Mouse (Mus musculus): Measurements from ENCODE around the gene Nhsl2. TPM values are rescaled to one million over a fixed set of nuclear protein-coding genes. Genes with fewer than 3 reads are reported as not detected.

The Nhsl2 gene
- total RNA-seq, 1 experiment: 1.1 TPM

- H3K36me3 ChIP-seq (ENCODE audit: control insufficient read depth, insufficient read depth, low read length, poor library complexity, severe bottlenecking): no peaks in the 10 kb centered on the region
- no peak for DNase-seq (ENCODE audit: low read depth, low spot score)
- in situ Hi-C loops (cut with MboI; ENCODE audit: low sequenced_read_pairs in 2 of 2, unreplicated experiment in 2 of 2): no loop called here
- no peaks in the 10 kb centered on the region for H3K4me1 ChIP-seq (ENCODE audit: control insufficient read depth in 2 of 2, insufficient read depth in 2 of 2, low read length in 2 of 2, poor library complexity in 1 of 2)
- H3K27ac ChIP-seq (ENCODE audit: insufficient read depth, low read depth, low read length, poor library complexity, severe bottlenecking): no peak overlapping the region
- TF ChIP-seq CHD2 (IDR thresholded peaks at IDR 0.05; ENCODE audit: low read depth, low read length) (no peak), ZNF384 (IDR thresholded peaks at IDR 0.05; ENCODE audit: low read depth, low read length) (no peak), MAFK (IDR thresholded peaks at IDR 0.05; ENCODE audit: insufficient read depth, low read depth, low read length) (no peak), HCFC1 (IDR thresholded peaks at IDR 0.05; ENCODE audit: borderline replicate concordance, insufficient read depth, low read length) (no peak), ZC3H11A (IDR thresholded peaks at IDR 0.05; ENCODE audit: borderline replicate concordance, low read depth, low read length) (no peak)
- H3K9ac ChIP-seq (ENCODE audit: insufficient read depth, low read depth, low read length, poor library complexity, severe bottlenecking): no peak overlapping the region
- no peaks in the 10 kb centered on the region for H3K9me3 ChIP-seq (ENCODE audit: control insufficient read depth, insufficient read depth, low read depth, low read length)
- no peak overlapping the region for H3K4me3 ChIP-seq (ENCODE audit: insufficient read depth in 1 of 2, low read depth in 1 of 2, low read length in 2 of 2, poor library complexity in 1 of 2, severe bottlenecking in 1 of 2)
Measured at GRCm38 (mm10) chrX:101961848-101962247, 112.7 kb downstream of the Nhsl2 start.

GRCm38 (mm10) chrX:101963711-101964110 lies 114.5 kb downstream of the Nhsl2 start:
- DNase-seq (ENCODE audit: low read depth, low spot score): no peak
- TF ChIP-seq ZNF384 (IDR thresholded peaks at IDR 0.05; ENCODE audit: low read depth, low read length) (no peak), CHD2 (IDR thresholded peaks at IDR 0.05; ENCODE audit: low read depth, low read length) (no peak), MAFK (IDR thresholded peaks at IDR 0.05; ENCODE audit: insufficient read depth, low read depth, low read length) (no peak), ZC3H11A (IDR thresholded peaks at IDR 0.05; ENCODE audit: borderline replicate concordance, low read depth, low read length) (no peak), HCFC1 (IDR thresholded peaks at IDR 0.05; ENCODE audit: borderline replicate concordance, insufficient read depth, low read length) (no peak)
- H3K4me3 ChIP-seq (ENCODE audit: insufficient read depth in 1 of 2, low read depth in 1 of 2, low read length in 2 of 2, poor library complexity in 1 of 2, severe bottlenecking in 1 of 2): no peak overlapping the region
- H3K9ac ChIP-seq (ENCODE audit: insufficient read depth, low read depth, low read length, poor library complexity, severe bottlenecking): no peak overlapping the region
- no peak overlapping the region for H3K27ac ChIP-seq (ENCODE audit: insufficient read depth, low read depth, low read length, poor library complexity, severe bottlenecking)
- no peaks in the 10 kb centered on the region for H3K36me3 ChIP-seq (ENCODE audit: control insufficient read depth, insufficient read depth, low read length, poor library complexity, severe bottlenecking)
- H3K9me3 ChIP-seq (ENCODE audit: control insufficient read depth, insufficient read depth, low read depth, low read length): no peaks in the 10 kb centered on the region
- in situ Hi-C loops (cut with MboI; ENCODE audit: low sequenced_read_pairs in 2 of 2, unreplicated experiment in 2 of 2): no loop called here
- no peaks in the 10 kb centered on the region for H3K4me1 ChIP-seq (ENCODE audit: control insufficient read depth in 2 of 2, insufficient read depth in 2 of 2, low read length in 2 of 2, poor library complexity in 1 of 2)

DNA sequence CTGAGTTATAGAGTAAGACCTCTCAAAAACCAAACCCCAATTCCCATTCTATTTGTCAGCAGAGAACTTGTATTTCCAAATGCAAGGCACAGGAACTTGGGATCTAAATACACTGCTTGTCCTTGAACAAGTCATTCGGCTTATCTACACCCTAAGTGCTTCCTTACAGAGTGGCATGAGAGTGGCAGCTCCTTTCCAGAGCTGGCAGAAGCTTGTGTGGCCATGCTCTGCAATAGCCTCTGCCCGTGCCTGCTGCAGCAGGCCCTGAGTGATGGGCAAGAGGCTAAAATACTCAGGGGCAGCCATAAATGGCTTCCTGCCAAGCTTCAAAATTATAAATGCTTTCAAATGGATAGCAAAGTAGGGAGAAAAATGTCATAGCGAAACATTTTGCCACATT lies 123.8 kb downstream of the Nhsl2 start:
- no peaks in the 10 kb centered on the region for H3K9me3 ChIP-seq (ENCODE audit: control insufficient read depth, insufficient read depth, low read depth, low read length)
- H3K9ac ChIP-seq (ENCODE audit: insufficient read depth, low read depth, low read length, poor library complexity, severe bottlenecking): no peak overlapping the region
- no peaks in the 10 kb centered on the region for H3K4me1 ChIP-seq (ENCODE audit: control insufficient read depth in 2 of 2, insufficient read depth in 2 of 2, low read length in 2 of 2, poor library complexity in 1 of 2)
- H3K27ac ChIP-seq (ENCODE audit: insufficient read depth, low read depth, low read length, poor library complexity, severe bottlenecking): no peak overlapping the region
- in situ Hi-C loops (cut with MboI; ENCODE audit: low sequenced_read_pairs in 2 of 2, unreplicated experiment in 2 of 2): loop anchor here in 1 of 2 experiments (10.0 kb wide), 1 partner anchor 92 kb away; no protein-coding TSS in a partner anchor
- no peaks in the 10 kb centered on the region for H3K36me3 ChIP-seq (ENCODE audit: control insufficient read depth, insufficient read depth, low read length, poor library complexity, severe bottlenecking)
- no peak for DNase-seq (ENCODE audit: low read depth, low spot score)
- H3K4me3 ChIP-seq (ENCODE audit: insufficient read depth in 1 of 2, low read depth in 1 of 2, low read length in 2 of 2, poor library complexity in 1 of 2, severe bottlenecking in 1 of 2): no peak overlapping the region
- TF ChIP-seq ZNF384 (IDR thresholded peaks at IDR 0.05; ENCODE audit: low read depth, low read length): no peak
- TF ChIP-seq CHD2 (IDR thresholded peaks at IDR 0.05; ENCODE audit: low read depth, low read length): no peak
- no peak for TF ChIP-seq ZC3H11A (IDR thresholded peaks at IDR 0.05; ENCODE audit: borderline replicate concordance, low read depth, low read length)
- TF ChIP-seq HCFC1 (IDR thresholded peaks at IDR 0.05; ENCODE audit: borderline replicate concordance, insufficient read depth, low read length): no peak
- no peak for TF ChIP-seq MAFK (IDR thresholded peaks at IDR 0.05; ENCODE audit: insufficient read depth, low read depth, low read length)

- in situ Hi-C loops (cut with MboI; ENCODE audit: low sequenced_read_pairs in 2 of 2, unreplicated experiment in 2 of 2): loop anchor here in 1 of 2 experiments (10.0 kb wide), 1 partner anchor 88 kb away; no protein-coding TSS in a partner anchor
- H3K9ac ChIP-seq (ENCODE audit: insufficient read depth, low read depth, low read length, poor library complexity, severe bottlenecking): no peak overlapping the region
- H3K36me3 ChIP-seq (ENCODE audit: control insufficient read depth, insufficient read depth, low read length, poor library complexity, severe bottlenecking): no peaks in the 10 kb centered on the region
- no peak for DNase-seq (ENCODE audit: low read depth, low spot score)
- H3K4me3 ChIP-seq (ENCODE audit: insufficient read depth in 1 of 2, low read depth in 1 of 2, low read length in 2 of 2, poor library complexity in 1 of 2, severe bottlenecking in 1 of 2): no peak overlapping the region
- no peaks in the 10 kb centered on the region for H3K9me3 ChIP-seq (ENCODE audit: control insufficient read depth, insufficient read depth, low read depth, low read length)
- H3K4me1 ChIP-seq (ENCODE audit: control insufficient read depth in 2 of 2, insufficient read depth in 2 of 2, low read length in 2 of 2, poor library complexity in 1 of 2): no peaks in the 10 kb centered on the region
- TF ChIP-seq ZC3H11A (IDR thresholded peaks at IDR 0.05; ENCODE audit: borderline replicate concordance, low read depth, low read length) (no peak), CHD2 (IDR thresholded peaks at IDR 0.05; ENCODE audit: low read depth, low read length) (no peak), MAFK (IDR thresholded peaks at IDR 0.05; ENCODE audit: insufficient read depth, low read depth, low read length) (no peak)
- no peak overlapping the region for H3K27ac ChIP-seq (ENCODE audit: insufficient read depth, low read depth, low read length, poor library complexity, severe bottlenecking)
Measured at GRCm38 (mm10) chrX:101976931-101977330, 127.7 kb downstream of the Nhsl2 start.

GRCm38 (mm10) chrX:101978861-101979260 lies 129.7 kb downstream of the Nhsl2 start:
- Histone ChIP-seq H3K4me1 (ENCODE audit: control insufficient read depth in 2 of 2, insufficient read depth in 2 of 2, low read length in 2 of 2, poor library complexity in 1 of 2) (peaks cover 0 to 4% of the 10 kb centered on the region in 2 experiments; a peak in 1 of 4 replicates), H3K27ac (ENCODE audit: insufficient read depth, low read depth, low read length, poor library complexity, severe bottlenecking) (no peak overlapping the region), H3K9me3 (ENCODE audit: control insufficient read depth, insufficient read depth, low read depth, low read length) (no peaks in the 10 kb centered on the region), H3K36me3 (ENCODE audit: control insufficient read depth, insufficient read depth, low read length, poor library complexity, severe bottlenecking) (no peaks in the 10 kb centered on the region), H3K4me3 (ENCODE audit: insufficient read depth in 1 of 2, low read depth in 1 of 2, low read length in 2 of 2, poor library complexity in 1 of 2, severe bottlenecking in 1 of 2) (peak overlapping the region in 1 of 2 experiments; percentile 44; a peak in 1 of 4 replicates), H3K9ac (ENCODE audit: insufficient read depth, low read depth, low read length, poor library complexity, severe bottlenecking) (no peak overlapping the region)
- TF ChIP-seq MAFK (IDR thresholded peaks at IDR 0.05; ENCODE audit: insufficient read depth, low read depth, low read length) (no peak), ZC3H11A (IDR thresholded peaks at IDR 0.05; ENCODE audit: borderline replicate concordance, low read depth, low read length) (no peak), HCFC1 (IDR thresholded peaks at IDR 0.05; ENCODE audit: borderline replicate concordance, insufficient read depth, low read length) (no peak), CHD2 (IDR thresholded peaks at IDR 0.05; ENCODE audit: low read depth, low read length) (no peak), ZNF384 (IDR thresholded peaks at IDR 0.05; ENCODE audit: low read depth, low read length) (no peak)
- DNase-seq (ENCODE audit: low read depth, low spot score): no peak
- in situ Hi-C loops (cut with MboI; ENCODE audit: low sequenced_read_pairs in 2 of 2, unreplicated experiment in 2 of 2): loop anchor here in 1 of 2 experiments (10.0 kb wide), 1 partner anchor 86 kb away; no protein-coding TSS in a partner anchor
